Mouse (Mus musculus) Muller cell, postnatal 12 days (primary cell): ENCODE results near the gene Ptpn4.

Source experiments
- DNase-seq: peaks from one replicate; pipeline ENCODE4 v3.0.0-alpha.2; 2015; ENCODE audit errors: inconsistent ontology term

Gene Ptpn4

DNA sequence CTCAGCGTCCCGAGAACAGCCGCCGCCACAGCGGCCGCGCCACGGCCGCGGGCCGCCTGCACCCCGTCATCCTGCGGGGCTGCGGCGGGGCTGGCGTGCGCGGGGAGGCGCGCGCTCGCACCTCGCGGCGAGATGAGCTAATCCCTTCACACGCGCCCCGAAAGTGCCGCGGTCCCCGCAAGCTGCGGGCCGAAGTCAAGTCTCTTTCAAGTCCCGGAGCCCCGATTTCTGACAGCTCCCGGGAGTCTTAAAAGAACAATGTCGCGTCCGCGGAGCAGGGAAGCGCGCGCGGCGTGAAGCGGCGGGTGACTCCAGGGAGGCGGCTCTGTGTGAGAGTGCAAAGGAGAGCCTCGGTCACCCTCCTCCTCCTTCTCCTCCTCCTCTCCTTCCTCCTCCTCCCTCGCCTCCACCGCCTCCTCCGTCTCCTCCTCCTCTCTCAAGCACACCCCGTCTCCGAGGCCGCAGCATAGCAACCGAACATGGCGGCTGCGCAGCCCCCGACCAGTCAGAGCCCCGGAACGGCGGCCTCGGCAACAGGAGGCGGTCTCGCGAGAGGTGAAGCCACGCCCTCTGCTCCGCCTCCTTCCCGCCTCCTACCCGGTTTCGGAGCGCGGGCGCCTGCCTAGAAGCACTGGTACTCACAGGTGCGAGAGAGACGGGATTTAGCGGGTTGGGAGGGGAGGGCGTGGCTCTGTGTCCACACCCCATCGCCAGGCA lies at the start of gene Ptpn4:
Ptpn4 (minus strand) TSS at position 579 of the 717 bp plus-strand sequence.
- peak; percentile 98 for DNase-seq

GRCm38 (mm10) chr1:119886320-119886719 lies 48.9 kb upstream of the Ptpn4 start:
- DNase-seq: peak; percentile 43

DNA sequence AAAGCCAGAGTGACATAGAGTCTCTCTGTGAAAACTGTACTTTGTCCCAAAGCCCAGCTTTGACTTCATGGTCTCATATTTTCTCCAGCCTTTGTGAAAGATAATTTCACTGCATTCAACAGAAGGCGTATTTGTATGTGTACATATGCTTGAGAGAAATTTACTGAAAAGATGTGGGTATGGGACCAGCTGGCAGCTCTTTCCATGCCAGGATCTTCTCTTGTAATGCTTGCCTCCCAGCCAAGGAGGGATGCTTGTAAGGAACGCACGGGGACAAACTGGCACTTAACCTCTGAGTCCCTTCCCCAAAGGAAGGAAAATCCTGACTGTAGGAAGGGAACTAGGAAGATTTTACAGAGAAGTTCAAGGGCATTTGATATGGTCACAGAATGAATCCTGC lies 46.9 kb upstream of the Ptpn4 start:
- no peak for DNase-seq

DNA sequence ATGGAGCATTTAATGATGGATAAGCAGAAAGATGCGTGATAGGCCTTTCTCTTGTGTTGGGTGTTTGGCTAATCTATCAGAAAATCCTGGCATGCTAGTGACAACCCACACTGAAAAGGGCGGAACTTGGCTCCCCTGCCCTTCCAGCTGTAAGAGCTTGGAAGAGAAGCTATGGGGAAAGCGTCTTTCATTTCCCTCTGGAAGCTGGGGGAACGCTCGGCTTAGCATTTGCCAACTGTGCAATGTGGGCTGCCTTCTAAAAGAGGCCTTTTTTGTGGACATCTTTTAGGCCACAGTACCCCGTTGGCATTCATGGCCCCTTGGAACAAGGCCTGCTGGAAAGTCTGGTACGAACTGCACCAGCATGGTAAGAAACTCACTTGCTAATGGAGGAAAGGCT lies 41.5 kb upstream of the Ptpn4 start:
- DNase-seq: peak; percentile 60

DNA sequence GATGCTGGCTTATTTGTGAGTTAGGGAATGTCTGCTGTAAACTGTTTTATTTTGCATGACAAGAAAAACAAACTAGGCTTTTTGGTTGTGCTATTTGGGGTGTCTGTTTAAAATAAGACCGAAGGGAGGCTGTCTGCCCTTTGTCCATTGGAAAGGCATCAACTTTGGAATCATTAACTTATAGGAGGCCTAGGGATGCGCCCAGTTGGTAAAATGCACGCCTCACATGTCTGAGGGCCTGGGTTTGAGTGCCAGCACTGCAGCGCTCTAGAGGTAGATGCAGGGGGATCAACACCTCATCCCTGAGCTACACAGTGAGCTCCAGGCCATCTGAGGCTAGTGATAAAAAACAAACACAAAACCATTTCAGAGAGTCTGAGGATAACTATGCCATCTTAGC lies 40.1 kb upstream of the Ptpn4 start:
- DNase-seq: no peak

- no peak for DNase-seq
These were observed 31.2 kb upstream of the Ptpn4 start for GRCm38 (mm10) chr1:119868395-119869161.

- DNase-seq: no peak
These were observed 29.9 kb upstream of the Ptpn4 start for GRCm38 (mm10) chr1:119867300-119867699.

DNA sequence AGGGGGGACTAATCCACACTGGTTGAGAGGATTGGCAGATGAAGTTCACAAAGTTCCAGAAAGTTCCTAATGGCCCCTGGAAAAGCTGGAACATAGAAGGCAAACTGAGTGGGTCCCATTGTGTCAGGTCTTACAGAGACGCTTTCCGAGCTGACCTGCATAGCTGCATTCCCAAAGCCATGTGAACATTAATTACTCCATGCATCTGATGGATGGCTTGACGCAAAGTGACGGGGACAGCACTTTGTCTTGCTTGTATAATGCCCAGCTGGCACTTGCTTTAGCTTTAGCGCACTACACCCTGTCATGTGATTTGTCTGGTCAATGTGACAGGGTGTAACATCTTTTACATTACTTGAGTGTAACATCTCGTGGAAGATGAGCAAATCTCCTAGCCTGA lies 27.9 kb upstream of the Ptpn4 start:
- no peak for DNase-seq

DNA sequence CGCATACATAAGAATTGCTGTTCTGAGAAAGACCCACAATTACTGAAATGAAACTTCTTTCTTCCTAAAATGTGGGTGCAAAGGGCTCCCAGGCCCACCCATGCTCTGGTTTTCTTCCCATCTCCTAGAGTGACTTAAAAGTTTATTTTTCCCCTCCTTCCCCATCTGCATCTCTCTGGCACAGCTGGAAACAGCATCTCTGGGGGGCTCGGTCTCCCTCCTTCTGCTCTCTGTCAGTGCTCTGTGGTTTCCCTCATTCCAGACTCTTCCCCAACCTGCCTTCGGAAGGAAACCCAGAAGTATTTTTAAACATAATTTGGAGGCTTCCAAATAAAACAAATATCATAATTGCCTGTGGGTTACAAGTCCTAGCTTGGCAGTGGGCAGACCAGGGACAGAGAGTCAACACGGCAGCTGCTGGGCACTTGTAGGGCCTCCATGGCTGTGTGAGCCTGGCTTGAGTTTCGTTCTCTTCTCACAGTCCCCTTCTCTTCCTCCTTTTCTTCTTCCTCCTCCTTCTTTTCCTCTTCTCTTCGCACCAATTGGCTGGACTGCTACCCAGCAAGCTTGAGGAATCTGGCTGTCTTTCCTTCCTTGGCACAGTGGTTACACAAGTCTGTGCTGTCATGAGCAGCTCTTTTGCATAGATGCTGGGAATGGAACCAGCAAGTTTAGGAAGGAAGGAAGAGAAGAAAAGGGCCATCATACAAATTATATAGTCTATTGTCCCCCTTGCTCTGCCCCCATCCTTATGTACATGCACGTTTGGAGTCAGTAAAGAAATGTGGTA lies 26.3 kb upstream of the Ptpn4 start:
- no peak for DNase-seq

GRCm38 (mm10) chr1:119859566-119859965 lies 22.2 kb upstream of the Ptpn4 start:
- no peak for DNase-seq

- no peak for DNase-seq
These were observed 15.6 kb upstream of the Ptpn4 start for GRCm38 (mm10) chr1:119852980-119853379.

DNA sequence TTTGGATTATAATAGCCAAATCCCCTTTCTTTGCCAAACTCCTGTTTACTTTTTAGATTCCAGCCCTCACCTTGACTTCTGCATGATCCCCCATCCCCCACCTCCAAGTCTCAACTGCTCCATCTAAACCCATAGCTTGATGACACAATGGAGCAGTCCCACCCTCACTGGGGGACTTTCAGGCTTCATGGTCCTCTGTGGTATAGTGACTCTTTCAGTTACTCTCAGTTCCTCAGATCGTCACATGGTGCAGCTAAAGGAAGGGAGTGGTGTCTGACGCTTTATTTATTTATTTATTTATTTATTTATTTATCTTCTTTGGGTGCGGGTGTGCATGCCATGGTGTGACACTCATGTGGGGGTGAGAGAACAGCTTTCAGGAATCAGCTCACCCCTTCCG lies 14.9 kb upstream of the Ptpn4 start:
- no peak for DNase-seq

- no peak for DNase-seq
These were observed 11.9 kb upstream of the Ptpn4 start for GRCm38 (mm10) chr1:119849146-119849935.

DNA sequence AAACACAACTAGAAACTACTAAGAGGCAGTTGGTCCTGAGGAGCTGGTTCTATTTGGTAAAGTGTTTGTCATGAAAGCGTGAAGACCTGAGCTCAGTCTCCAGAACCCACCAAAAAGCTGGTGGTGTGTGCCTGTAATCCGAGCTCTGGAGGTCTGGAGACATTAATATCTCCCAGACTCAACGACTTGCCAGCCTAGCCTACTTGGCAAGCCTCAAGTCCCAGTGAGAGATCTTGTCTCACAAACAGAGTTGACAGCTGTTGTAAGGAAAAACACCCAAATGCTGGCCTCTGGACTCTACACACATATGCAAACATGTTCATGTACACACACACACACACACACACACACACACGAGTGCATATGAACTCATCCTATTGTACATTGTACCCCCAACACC lies 7.9 kb upstream of the Ptpn4 start:
- DNase-seq: no peak

GRCm38 (mm10) chr1:119843121-119843520 lies 5.7 kb upstream of the Ptpn4 start:
- no peak for DNase-seq

GRCm38 (mm10) chr1:119838241-119838640 lies 828 bp upstream of the Ptpn4 start:
- DNase-seq: no peak

DNA sequence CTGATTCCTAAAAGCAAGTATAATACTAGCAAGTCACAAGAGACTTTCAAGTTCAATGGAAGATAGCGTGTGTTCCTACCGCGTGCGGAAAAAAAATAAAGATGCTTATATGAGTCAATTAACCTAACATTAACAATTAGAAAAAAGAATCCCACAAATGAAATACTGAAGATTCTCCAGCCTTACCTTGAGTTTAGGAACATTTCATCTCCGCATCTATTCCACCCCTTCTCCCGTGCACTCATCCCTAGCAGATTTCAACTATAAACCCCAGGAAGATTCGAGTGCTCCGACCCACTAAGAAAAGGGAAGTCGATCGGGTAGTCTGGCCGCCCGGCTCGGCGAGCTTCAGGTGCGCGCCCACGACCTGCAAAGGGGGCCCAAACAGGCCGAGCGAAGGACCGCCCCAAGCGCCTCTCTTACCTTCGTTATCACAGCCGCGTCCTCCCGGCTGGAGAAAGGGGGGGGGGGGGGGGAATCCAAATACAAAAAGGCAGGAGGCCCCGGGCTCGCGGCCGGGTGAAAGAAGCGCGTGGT lies 866 bp downstream of the Ptpn4 start:
- DNase-seq: peak; percentile 16

DNA sequence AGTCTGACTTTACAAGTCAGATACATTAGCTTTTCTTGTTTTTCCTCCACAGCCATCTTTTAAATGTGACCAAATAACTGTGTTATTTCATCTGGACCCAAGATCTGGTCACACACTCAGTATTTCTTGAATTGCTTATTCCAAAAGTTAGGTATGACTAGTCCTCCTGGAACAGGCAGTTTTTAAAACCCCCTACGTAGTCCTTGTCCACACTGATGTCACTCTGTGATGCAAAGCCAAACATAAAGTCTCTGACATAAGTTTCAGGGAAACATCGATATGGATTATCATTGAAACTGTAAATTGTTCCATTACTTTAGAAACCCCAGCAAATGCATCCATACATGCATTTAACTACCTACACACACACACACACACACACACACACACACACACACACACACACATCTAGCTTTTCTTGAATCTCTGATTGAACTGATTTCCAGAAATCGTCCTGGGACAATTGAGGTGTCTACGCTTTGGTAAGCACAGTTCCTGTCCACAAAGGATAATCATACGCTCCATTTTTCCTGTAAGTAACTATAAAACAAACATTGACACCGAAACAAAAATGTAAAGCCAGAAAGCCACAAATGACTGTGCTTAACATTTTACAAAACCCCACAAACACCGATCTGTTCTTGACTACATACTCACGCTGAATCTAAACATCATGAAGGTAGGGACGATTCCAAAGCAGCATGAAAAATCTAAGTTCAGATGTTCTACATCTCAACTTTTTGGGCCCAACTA lies 1.5 kb downstream of the Ptpn4 start:
- DNase-seq: no peak

- no peak for DNase-seq
These were observed 9.3 kb downstream of the Ptpn4 start for GRCm38 (mm10) chr1:119828160-119828559.

GRCm38 (mm10) chr1:119818704-119819103 lies 18.7 kb downstream of the Ptpn4 start:
- DNase-seq: peak; percentile 20

GRCm38 (mm10) chr1:119807707-119808106 lies 29.7 kb downstream of the Ptpn4 start:
- DNase-seq: no peak
